ENCODE assay signal across 8 mouse cellular contexts in genomic region chr6:121271707-121272074, GRCm38 (mm10). TPM values are rescaled to one million over a fixed set of nuclear protein-coding genes. Genes with fewer than 3 reads are reported as not detected.
A peak's percentile ranks its signal among the peaks of the same experiment; 100 is the strongest.
DNase-seq lines count a peak whose midpoint lies in the region; ATAC-seq and TF ChIP-seq lines count a peak whose summit lies in the region.

No protein-coding gene starts in this region.

- intact Hi-C loops in left cerebral cortex, adult 2 months (cut with DNase I), result loop anchor here (2.0 to 10.0 kb wide), 3 partner anchors 99 to 1033 kb away; partner anchors contain the start of gene M6pr
- intact Hi-C loops in left cerebral cortex, postnatal 25 days (cut with DNase I), result loop anchor here (1.0 to 10.0 kb wide), 3 partner anchors 63 to 262 kb away; no protein-coding TSS in a partner anchor

- peak overlapping the region; percentile 65; the same call in 1 of the 2 replicates for H3K4me2 ChIP-seq in limb, embryonic 12.5 days
- H3K4me2 ChIP-seq in neural tube, embryonic 14.5 days (ENCODE audit: low read depth, low read length), result peak overlapping the region; percentile 59; the same call in 1 of the 2 replicates

- H3K27me3 ChIP-seq in erythroblast, embryonic 14.5 days (ENCODE audit: control insufficient read depth), result no peaks in the 10 kb centered on the region
- no peaks in the 10 kb centered on the region for H3K27me3 ChIP-seq in limb, embryonic 12.5 days
- H3K27me3 ChIP-seq in neural tube, embryonic 14.5 days (ENCODE audit: control insufficient read depth, insufficient read depth, low read length), result no peaks in the 10 kb centered on the region

- WGBS in limb, embryonic 12.5 days, result 13% methylated on average over 4 of the region's 4 CpGs
- WGBS in neural tube, embryonic 14.5 days, result 10% methylated on average over 4 of the region's 4 CpGs

- no peak overlapping the region for H3K9ac ChIP-seq in limb, embryonic 12.5 days (replicated peaks)
- H3K9ac ChIP-seq in neural tube, embryonic 14.5 days (replicated peaks; ENCODE audit: low read depth, low read length), result no peak overlapping the region

- H3K27ac ChIP-seq in left cerebral cortex, adult 2 months, result no peak overlapping the region
- no peak overlapping the region for H3K27ac ChIP-seq in limb, embryonic 12.5 days
- no peak overlapping the region for H3K27ac ChIP-seq in neural tube, embryonic 14.5 days (ENCODE audit: low read depth, low read length)

- TF ChIP-seq CTCF in left cerebral cortex, adult 2 months (IDR thresholded peaks at IDR 0.05), result no peak

- H3K4me1 ChIP-seq in erythroblast, embryonic 14.5 days (ENCODE audit: control insufficient read depth), result peaks cover 10% of the 10 kb centered on the region
- no peaks in the 10 kb centered on the region for H3K4me1 ChIP-seq in limb, embryonic 12.5 days (replicated peaks)
- no peaks in the 10 kb centered on the region for H3K4me1 ChIP-seq in neural tube, embryonic 14.5 days (ENCODE audit: control insufficient read depth, insufficient read depth, low read length)

- H3K9me3 ChIP-seq in erythroblast, embryonic 14.5 days (ENCODE audit: control insufficient read depth, low read length), result no peaks in the 10 kb centered on the region
- H3K9me3 ChIP-seq in limb, embryonic 12.5 days, result no peaks in the 10 kb centered on the region
- no peaks in the 10 kb centered on the region for H3K9me3 ChIP-seq in neural tube, embryonic 14.5 days (ENCODE audit: control insufficient read depth, low read length)

- ATAC-seq in limb, embryonic 12.5 days (ENCODE audit: insufficient number of reproducible peaks, insufficient read depth, low FRiP score, low TSS enrichment, low read depth), result peak; percentile 16; the same call in 1 of the 2 replicates
- ATAC-seq in neural tube, embryonic 14.5 days (ENCODE audit: low read depth), result peak; percentile 20; the same call in 1 of the 2 replicates

- no peaks in the 10 kb centered on the region for H3K36me3 ChIP-seq in erythroblast, embryonic 14.5 days (ENCODE audit: control insufficient read depth)
- H3K36me3 ChIP-seq in limb, embryonic 12.5 days, result no peaks in the 10 kb centered on the region
- H3K36me3 ChIP-seq in neural tube, embryonic 14.5 days (ENCODE audit: control insufficient read depth, insufficient read depth, low read length), result no peaks in the 10 kb centered on the region

- H3K4me3 ChIP-seq in left cerebral cortex, adult 2 months, result peak overlapping the region; percentile 48
- H3K4me3 ChIP-seq in erythroblast, embryonic 14.5 days (replicated peaks), result peak overlapping the region; percentile 75
- no peak overlapping the region for H3K4me3 ChIP-seq in limb, embryonic 12.5 days (replicated peaks)
- no peak overlapping the region for H3K4me3 ChIP-seq in neural tube, embryonic 14.5 days (ENCODE audit: low read depth, low read length)

- no peak for DNase-seq in left cerebral cortex, adult 2 months (ENCODE audit: extremely low spot score in 1 of 2, low spot score in 2 of 2)
- no peak for DNase-seq in left cerebral cortex, postnatal 25 days (ENCODE audit: low spot score in 2 of 2)
- no peak for DNase-seq in gastrocnemius, postnatal 4 days (ENCODE audit: low spot score in 2 of 2)
- no peak for DNase-seq in MN1 (ENCODE audit: low spot score)
- DNase-seq in left cerebral cortex, adult 9 months (ENCODE audit: low spot score in 2 of 2), result no peak

RNA-seq across cellular contexts. Expression of gene Usp18, which starts 26.0 kb away (rescaled TPM):
- under 1 TPM; 0.18 to 0.89 TPM for total RNA-seq in left cerebral cortex, adult 2 months (2021)
- total RNA-seq in left cerebral cortex, postnatal 25 days (2021), result 1 to 10 TPM in 1 of 2 experiments, under 1 TPM in 1; 0.39 to 1.1 TPM
- polyA plus RNA-seq in erythroblast, embryonic 14.5 days (2012), result 0.15 TPM in 1 of 2 replicates, not detected in the other
- 0.74 and 0.81 TPM in 2 replicates for polyA plus RNA-seq in limb, embryonic 12.5 days (2016; fragmentation: Nextera tagmentation; extraction: Ambion mirVana)
- 0.54 and 1.2 TPM in 2 replicates for polyA plus RNA-seq in neural tube, embryonic 14.5 days (2014; fragmentation: Nextera tagmentation; extraction: Ambion mirVana)
- total RNA-seq in gastrocnemius, postnatal 4 days (2021), result 1 to 10 TPM; 1.0 to 1.2 TPM

RNA-seq across cellular contexts. Expression of gene Slc6a13, which starts 28.3 kb away (rescaled TPM):
- total RNA-seq in left cerebral cortex, adult 2 months (2021), result 10 to 100 TPM; 18.0 to 18.5 TPM
- 10 to 100 TPM; 12.5 to 20.7 TPM for total RNA-seq in left cerebral cortex, postnatal 25 days (2021)
- 0.39 and 0.55 TPM in 2 replicates for polyA plus RNA-seq in erythroblast, embryonic 14.5 days (2012)
- polyA plus RNA-seq in limb, embryonic 12.5 days (2016; fragmentation: Nextera tagmentation; extraction: Ambion mirVana), result 1.0 and 1.3 TPM in 2 replicates
- 0.87 and 45.1 TPM in 2 replicates for polyA plus RNA-seq in neural tube, embryonic 14.5 days (2014; fragmentation: Nextera tagmentation; extraction: Ambion mirVana)
- total RNA-seq in gastrocnemius, postnatal 4 days (2021), result 10 to 100 TPM; 20.4 to 26.4 TPM

Comparison
In these comparisons a context has a peak if more than half of its experiments do, and no peak if none do; other contexts are left out.
1. H3K4me3 ChIP-seq: peak in left cerebral cortex, adult 2 months (single experiment) and erythroblast, embryonic 14.5 days (single experiment); none in limb, embryonic 12.5 days (single experiment) and neural tube, embryonic 14.5 days (single experiment).